9 mouse cellular contexts compared by ENCODE assay signal in genomic region chr1:37931806-37932205, GRCm38 (mm10). TPM values are rescaled to one million over a fixed set of nuclear protein-coding genes. Genes with fewer than 3 reads are reported as not detected.
DNase-seq lines count a peak whose midpoint lies in the region; ATAC-seq and TF ChIP-seq lines count a peak whose summit lies in the region.
"Had no signal": no experiment of that assay in that cellular context is flagged by ENCODE, and none has a peak within 500 bp of the region (broad histone marks: within the 10 kb centered on the region; RNA-seq: fewer than 3 reads in every experiment).

No protein-coding gene starts in this region.

- DNase-seq in midbrain, postnatal 0 days (ENCODE audit: low spot score): peak; percentile 25
- peak; percentile 84 for DNase-seq in adrenal gland, postnatal 14 days
- peak; percentile 44 for DNase-seq in testis, postnatal 10 days (ENCODE audit: low spot score)
- no peak for DNase-seq in midbrain, embryonic 10.5 days (ENCODE audit: low spot score)
- DNase-seq in thymus, adult 18-20 months: no peak

- 22% methylated on average over 3 of the region's 3 CpGs for WGBS in midbrain, postnatal 0 days
- 17% methylated on average over 3 of the region's 3 CpGs for WGBS in midbrain, embryonic 15.5 days
- 19% methylated on average over 3 of the region's 3 CpGs for WGBS in kidney, embryonic 14.5 days
- 22% methylated on average over 3 of the region's 3 CpGs for WGBS in midbrain, embryonic 10.5 days

- H3K27ac ChIP-seq in midbrain, postnatal 0 days (ENCODE audit: low read depth, low read length): no peak overlapping the region
- no peak overlapping the region for H3K27ac ChIP-seq in midbrain, embryonic 15.5 days
- H3K27ac ChIP-seq in kidney, embryonic 14.5 days (ENCODE audit: low read depth, low read length): no peak overlapping the region
- no peak overlapping the region for H3K27ac ChIP-seq in midbrain, embryonic 10.5 days (replicated peaks)

- no peaks in the 10 kb centered on the region for H3K4me1 ChIP-seq in midbrain, postnatal 0 days (ENCODE audit: insufficient read depth, low read length)
- H3K4me1 ChIP-seq in midbrain, embryonic 15.5 days: no peaks in the 10 kb centered on the region
- no peaks in the 10 kb centered on the region for H3K4me1 ChIP-seq in kidney, embryonic 14.5 days (ENCODE audit: control insufficient read depth, insufficient read depth, low read length)
- no peaks in the 10 kb centered on the region for H3K4me1 ChIP-seq in midbrain, embryonic 10.5 days

- no peak overlapping the region for H3K4me3 ChIP-seq in midbrain, postnatal 0 days (ENCODE audit: low read depth, low read length)
- no peak overlapping the region for H3K4me3 ChIP-seq in midbrain, embryonic 15.5 days
- no peak overlapping the region for H3K4me3 ChIP-seq in kidney, embryonic 14.5 days (ENCODE audit: low read length)
- H3K4me3 ChIP-seq in midbrain, embryonic 10.5 days: no peak overlapping the region

- no peak for ATAC-seq in midbrain, postnatal 0 days (ENCODE audit: low FRiP score)
- no peak for ATAC-seq in midbrain, embryonic 15.5 days (replicated peaks)
- ATAC-seq in kidney, embryonic 14.5 days (ENCODE audit: low FRiP score, low TSS enrichment): 0 out of 2 replicates have a peak, but pooled peaks have one; percentile 20
- no peak for ATAC-seq in activated CD4-positive, CD25-positive, alpha-beta regulatory T cell, adult 4 months

- H3K4me2 ChIP-seq in midbrain, postnatal 0 days (ENCODE audit: low read depth, low read length, poor library complexity, severe bottlenecking): no peak overlapping the region
- no peak overlapping the region for H3K4me2 ChIP-seq in midbrain, embryonic 15.5 days
- H3K4me2 ChIP-seq in kidney, embryonic 14.5 days (replicated peaks; ENCODE audit: low read depth, low read length): no peak overlapping the region

- no peaks in the 10 kb centered on the region for H3K9me3 ChIP-seq in midbrain, postnatal 0 days (ENCODE audit: low read length)
- H3K9me3 ChIP-seq in midbrain, embryonic 15.5 days: no peaks in the 10 kb centered on the region
- no peaks in the 10 kb centered on the region for H3K9me3 ChIP-seq in kidney, embryonic 14.5 days (ENCODE audit: control insufficient read depth, low read length)
- no peaks in the 10 kb centered on the region for H3K9me3 ChIP-seq in midbrain, embryonic 10.5 days (replicated peaks)

- H3K9ac ChIP-seq in midbrain, postnatal 0 days (replicated peaks; ENCODE audit: low read length, poor library complexity, severe bottlenecking): no peak overlapping the region
- no peak overlapping the region for H3K9ac ChIP-seq in midbrain, embryonic 15.5 days
- no peak overlapping the region for H3K9ac ChIP-seq in kidney, embryonic 14.5 days (ENCODE audit: low read depth, low read length)

- TF ChIP-seq CTCF in midbrain, postnatal 0 days (IDR thresholded peaks at IDR 0.05): no peak

- H3K27me3 ChIP-seq in midbrain, postnatal 0 days (ENCODE audit: insufficient read depth, low read length): no peaks in the 10 kb centered on the region
- no peaks in the 10 kb centered on the region for H3K27me3 ChIP-seq in midbrain, embryonic 15.5 days (replicated peaks)
- no peaks in the 10 kb centered on the region for H3K27me3 ChIP-seq in kidney, embryonic 14.5 days (ENCODE audit: control insufficient read depth, insufficient read depth, low read length)
- no peaks in the 10 kb centered on the region for H3K27me3 ChIP-seq in midbrain, embryonic 10.5 days (ENCODE audit: low read depth, poor library complexity, severe bottlenecking)

- H3K36me3 ChIP-seq in midbrain, postnatal 0 days (ENCODE audit: insufficient read depth, low read length): no peaks in the 10 kb centered on the region
- H3K36me3 ChIP-seq in midbrain, embryonic 15.5 days (replicated peaks): no peaks in the 10 kb centered on the region
- no peaks in the 10 kb centered on the region for H3K36me3 ChIP-seq in kidney, embryonic 14.5 days (ENCODE audit: control insufficient read depth, insufficient read depth, low read length)
- H3K36me3 ChIP-seq in midbrain, embryonic 10.5 days: no peaks in the 10 kb centered on the region

RNA-seq across cellular contexts. Expression of gene Lyg2, which starts 15.5 kb away (rescaled TPM):
- total RNA-seq in midbrain, postnatal 0 days (2014; rRNA removed): not detected in 2 replicates
- 0.06 and 0.07 TPM in 2 replicates for polyA plus RNA-seq in midbrain, postnatal 0 days (2015; fragmentation: Nextera tagmentation; extraction: Ambion mirVana)
- not detected in 2 replicates for polyA plus RNA-seq in midbrain, embryonic 15.5 days (2015; fragmentation: Nextera tagmentation; extraction: Ambion mirVana)
- total RNA-seq in adrenal gland, postnatal 14 days (2021): not detected in 2 replicates
- polyA plus RNA-seq in kidney, embryonic 14.5 days (2014; fragmentation: Nextera tagmentation; extraction: Ambion mirVana): not detected in 2 replicates
- not detected in 2 replicates for polyA plus RNA-seq in midbrain, embryonic 10.5 days (2016; fragmentation: Nextera tagmentation; extraction: Ambion mirVana)
- polyA plus RNA-seq in activated CD4-positive, CD25-positive, alpha-beta regulatory T cell, adult 4 months (2017; shearing (Covaris generic)): not detected
- polyA plus RNA-seq: neural tube, embryonic 14.5 days had no signal

RNA-seq across cellular contexts. Expression of gene Lyg1, which starts 25.8 kb away (rescaled TPM):
- total RNA-seq in midbrain, postnatal 0 days (2014; rRNA removed): not detected in 2 replicates
- polyA plus RNA-seq in midbrain, postnatal 0 days (2015; fragmentation: Nextera tagmentation; extraction: Ambion mirVana): not detected in 2 replicates
- polyA plus RNA-seq in midbrain, embryonic 15.5 days (2015; fragmentation: Nextera tagmentation; extraction: Ambion mirVana): not detected in 2 replicates
- not detected in 2 replicates for total RNA-seq in adrenal gland, postnatal 14 days (2021)
- not detected in 2 replicates for polyA plus RNA-seq in kidney, embryonic 14.5 days (2014; fragmentation: Nextera tagmentation; extraction: Ambion mirVana)
- not detected in 2 replicates for polyA plus RNA-seq in midbrain, embryonic 10.5 days (2016; fragmentation: Nextera tagmentation; extraction: Ambion mirVana)
- not detected for polyA plus RNA-seq in activated CD4-positive, CD25-positive, alpha-beta regulatory T cell, adult 4 months (2017; shearing (Covaris generic))
- polyA plus RNA-seq: neural tube, embryonic 14.5 days had no signal

RNA-seq across cellular contexts. Expression of gene Mrpl30, which starts 41.5 kb away (rescaled TPM):
- total RNA-seq in midbrain, postnatal 0 days (2014; rRNA removed): 72.4 and 91.7 TPM in 2 replicates
- polyA plus RNA-seq in midbrain, postnatal 0 days (2015; fragmentation: Nextera tagmentation; extraction: Ambion mirVana): 275 and 280 TPM in 2 replicates
- 224 and 231 TPM in 2 replicates for polyA plus RNA-seq in midbrain, embryonic 15.5 days (2015; fragmentation: Nextera tagmentation; extraction: Ambion mirVana)
- 308 and 342 TPM in 2 replicates for total RNA-seq in adrenal gland, postnatal 14 days (2021)
- polyA plus RNA-seq in kidney, embryonic 14.5 days (2014; fragmentation: Nextera tagmentation; extraction: Ambion mirVana): 269 and 340 TPM in 2 replicates
- polyA plus RNA-seq in midbrain, embryonic 10.5 days (2016; fragmentation: Nextera tagmentation; extraction: Ambion mirVana): 245 and 251 TPM in 2 replicates
- polyA plus RNA-seq in activated CD4-positive, CD25-positive, alpha-beta regulatory T cell, adult 4 months (2017; shearing (Covaris generic)): 100 to 1,000 TPM; 236 to 269 TPM

RNA-seq across cellular contexts. Expression of gene Mitd1, which starts 41.6 kb away (rescaled TPM):
- 3.0 and 6.3 TPM in 2 replicates for total RNA-seq in midbrain, postnatal 0 days (2014; rRNA removed)
- polyA plus RNA-seq in midbrain, postnatal 0 days (2015; fragmentation: Nextera tagmentation; extraction: Ambion mirVana): 8.6 and 10.6 TPM in 2 replicates
- polyA plus RNA-seq in midbrain, embryonic 15.5 days (2015; fragmentation: Nextera tagmentation; extraction: Ambion mirVana): 15.6 and 15.9 TPM in 2 replicates
- 13.1 and 17.5 TPM in 2 replicates for total RNA-seq in adrenal gland, postnatal 14 days (2021)
- polyA plus RNA-seq in kidney, embryonic 14.5 days (2014; fragmentation: Nextera tagmentation; extraction: Ambion mirVana): 27.6 and 36.0 TPM in 2 replicates
- polyA plus RNA-seq in midbrain, embryonic 10.5 days (2016; fragmentation: Nextera tagmentation; extraction: Ambion mirVana): 20.8 and 23.1 TPM in 2 replicates
- 10 to 100 TPM; 95.3 to 98.6 TPM for polyA plus RNA-seq in activated CD4-positive, CD25-positive, alpha-beta regulatory T cell, adult 4 months (2017; shearing (Covaris generic))

Comparison
In these comparisons a context has a peak if more than half of its experiments do, and no peak if none do; other contexts are left out.
1. DNase-seq: peak in midbrain, postnatal 0 days (single experiment), adrenal gland, postnatal 14 days (single experiment) and testis, postnatal 10 days (single experiment); none in midbrain, embryonic 10.5 days (single experiment) and thymus, adult 18-20 months (0 of 2).